Mouse (Mus musculus) brain, embryonic 14.5 days (tissue): ENCODE measurements around the gene Rab1a. TPM values are rescaled to one million over a fixed set of nuclear protein-coding genes. Genes with fewer than 3 reads are reported as not detected.

Source experiments
- DNase-seq: peaks from one replicate; pipeline ENCODE4 v3.0.0-alpha.2; 2011; ENCODE audit warnings: low read depth
- CTCF ChIP-seq: fragments of 200-500 bp; IDR thresholded peaks from 2 replicates; pipeline ENCODE4 v1.5.1; 2012; ENCODE audit warnings: inconsistent platforms, mild to moderate bottlenecking, moderate library complexity, borderline replicate concordance; ENCODE audit not compliant: insufficient read depth, insufficient read length; ENCODE audit errors: extremely low read depth
- POLR2A ChIP-seq: fragments of 200-500 bp; IDR thresholded peaks from 2 replicates; pipeline ENCODE4 v1.6.1; 2012; ENCODE audit warnings: mild to moderate bottlenecking, inconsistent platforms, borderline replicate concordance; ENCODE audit not compliant: poor library complexity, insufficient read depth, insufficient read length, severe bottlenecking; ENCODE audit errors: extremely low read depth
- polyA plus RNA-seq: library from polyadenylated mRNA; depleted of rRNA; stranded (reverse); fragments of >200 nt; gene quantifications from 2 replicates; pipeline ENCODE4 v1.2.3, GENCODE M21; 2012; rRNA removed

The Rab1a gene
- polyA plus RNA-seq, 1 experiment = 214 TPM

GRCm38 (mm10) chr11:20262628-20263380, 61.6 kb downstream of the Rab1a start:
- TF ChIP-seq CTCF = no peak
- TF ChIP-seq POLR2A = no peak
- DNase-seq = peak; percentile 66

DNA sequence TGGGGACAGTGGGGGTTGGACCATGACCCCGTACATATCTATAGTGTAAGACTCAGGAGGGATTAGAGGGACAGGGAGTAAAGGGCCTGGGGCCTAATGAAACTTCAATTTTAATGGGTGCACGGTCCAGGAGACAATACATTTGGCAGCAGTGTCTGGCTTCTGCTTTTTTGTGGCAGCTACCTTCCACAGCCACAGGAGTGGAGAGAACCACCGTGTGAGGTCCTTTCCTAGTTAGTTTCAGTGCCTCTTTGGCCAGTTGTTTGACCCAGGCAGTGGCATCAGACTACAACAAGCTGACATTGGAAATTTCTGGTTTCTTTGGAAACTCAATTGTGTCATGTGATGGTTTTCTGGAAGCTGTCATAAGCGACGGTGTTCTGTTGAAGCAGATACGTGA, 68.7 kb downstream of the Rab1a start:
- no peak for DNase-seq
- no peak for TF ChIP-seq CTCF
- no peak for TF ChIP-seq POLR2A

DNA sequence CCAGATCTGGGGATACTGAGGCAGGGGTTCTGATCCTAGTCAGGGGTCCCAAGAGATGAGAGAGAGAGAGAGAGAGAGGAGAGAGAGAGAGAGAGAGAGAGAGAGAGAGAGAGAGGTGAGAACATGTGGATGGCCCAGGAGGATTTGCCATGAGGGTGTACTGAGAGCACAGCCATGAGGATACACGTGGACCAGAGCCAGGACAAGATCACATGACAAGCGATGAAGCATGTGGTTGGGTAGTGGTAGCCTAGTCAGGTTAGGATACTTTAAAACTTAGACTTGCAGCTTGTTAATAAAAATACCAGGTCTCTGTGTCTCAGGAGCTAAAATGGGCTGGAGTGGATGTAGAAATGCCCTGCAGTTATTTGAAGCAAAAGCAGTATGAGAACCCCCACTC, 74.7 kb downstream of the Rab1a start:
- no peak for DNase-seq
- TF ChIP-seq POLR2A (no peak), CTCF (no peak)

Other genes with a start within 250 kb of the Rab1a start
- 90.8 and 113 TPM in 2 replicates for gene Actr2, start 88.5 kb upstream of the Rab1a start, polyA plus RNA-seq
- 26.3 and 26.5 TPM in 2 replicates for gene Cep68, start 48.0 kb downstream of the Rab1a start, polyA plus RNA-seq
- 19.3 and 43.6 TPM in 2 replicates for gene Slc1a4, start 131.3 kb downstream of the Rab1a start, polyA plus RNA-seq